Mouse (Mus musculus) liver, embryonic 12.5 days (tissue): ENCODE measurements around the gene Ccl5. TPM values are rescaled to one million over a fixed set of nuclear protein-coding genes. Genes with fewer than 3 reads are reported as not detected.
"Not testable (repeated sequence)": the region's sequence is repeated elsewhere in the genome, so short reads cannot be mapped to it uniquely, and the experiment has no call there.

Source experiments
- ATAC-seq: fragments of 200-750 bp; cut with Nextera tagmentation; 2 replicates; pipeline ENCODE4 v1.8.0; 2017; ENCODE audit warnings: moderate number of reproducible peaks, mild to moderate bottlenecking, moderate library complexity
- H3K27ac ChIP-seq: fragments of 300-500 bp; sonication (generic); 2 replicates; pipeline ENCODE4 v1.5.1; 2016; ENCODE audit warnings: mild to moderate bottlenecking
- H3K27me3 ChIP-seq: fragments of 300-500 bp; sonication (generic); replicated peaks from 2 replicates; pipeline ENCODE4 v1.6.1; 2016; ENCODE audit warnings: mild to moderate bottlenecking, moderate library complexity
- H3K36me3 ChIP-seq: fragments of 300-500 bp; sonication (generic); 2 replicates; pipeline ENCODE4 v1.6.1; 2016; ENCODE audit warnings: mild to moderate bottlenecking, moderate library complexity
- H3K4me1 ChIP-seq: fragments of 300-500 bp; sonication (generic); 2 replicates; pipeline ENCODE4 v1.6.1; 2016
- H3K4me2 ChIP-seq: fragments of 300-500 bp; sonication (generic); 2 replicates; pipeline ENCODE4 v1.6.1; 2016; ENCODE audit warnings: mild to moderate bottlenecking, moderate library complexity
- H3K4me3 ChIP-seq: fragments of 300-500 bp; sonication (generic); 2 replicates; pipeline ENCODE4 v1.5.1; 2016; ENCODE audit warnings: mild to moderate bottlenecking, moderate library complexity
- H3K9ac ChIP-seq: fragments of 300-500 bp; sonication (generic); 2 replicates; pipeline ENCODE4 v1.6.1; 2016; ENCODE audit warnings: mild to moderate bottlenecking, moderate library complexity
- H3K9me3 ChIP-seq: fragments of 300-500 bp; sonication (generic); replicated peaks from 2 replicates; pipeline ENCODE4 v1.6.1; 2016; ENCODE audit warnings: mild to moderate bottlenecking, moderate library complexity
- WGBS: fragments of 180-500 bp; shearing (Covaris S2); methylation state at CpG from one replicate; pipeline ENCODE4 v1.1.7; 2016; ENCODE audit not compliant: insufficient replicate concordance; 5-methylcytosine and 5-hydroxymethylcytosine counted together
- polyA plus RNA-seq: library from polyadenylated mRNA; unstranded; fragments of >200 nt; fragmentation: Nextera tagmentation; extraction: Ambion mirVana; gene quantifications from 2 replicates; pipeline ENCODE4 v1.2.1, GENCODE M21; 2016

The Ccl5 gene
- polyA plus RNA-seq, 1 experiment from 2014 or later = 0.33 TPM

DNA sequence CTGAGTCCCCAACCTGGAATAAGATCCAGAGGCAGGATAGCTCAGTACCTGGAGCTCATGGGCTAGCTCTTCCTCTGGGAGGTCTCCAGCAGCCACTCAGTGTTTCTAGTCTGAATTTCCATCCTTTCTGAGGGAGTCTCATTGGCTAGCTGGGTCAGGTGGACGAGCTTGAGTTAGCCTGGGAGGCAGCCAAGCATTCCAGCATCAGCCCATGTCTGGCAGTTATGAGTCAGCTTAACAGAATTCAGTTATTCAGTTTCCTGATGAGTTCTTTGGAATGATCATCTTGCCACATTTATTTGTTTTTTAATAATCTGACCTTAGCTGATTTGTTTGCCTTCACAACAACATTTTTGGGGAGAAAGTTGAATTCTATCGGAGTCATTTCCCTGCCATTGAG lies 33.4 kb upstream of the Ccl5 start:
- H3K27ac ChIP-seq = no peak overlapping the region
- H3K9me3 ChIP-seq = no peaks in the 10 kb centered on the region
- H3K9ac ChIP-seq = no peak overlapping the region
- ATAC-seq = no peak
- no peak overlapping the region for H3K4me3 ChIP-seq
- 46% methylated on average over 2 of the region's 2 CpGs for WGBS
- no peaks in the 10 kb centered on the region for H3K36me3 ChIP-seq
- H3K27me3 ChIP-seq = no peaks in the 10 kb centered on the region
- H3K4me1 ChIP-seq = no peaks in the 10 kb centered on the region
- H3K4me2 ChIP-seq = no peak overlapping the region

DNA sequence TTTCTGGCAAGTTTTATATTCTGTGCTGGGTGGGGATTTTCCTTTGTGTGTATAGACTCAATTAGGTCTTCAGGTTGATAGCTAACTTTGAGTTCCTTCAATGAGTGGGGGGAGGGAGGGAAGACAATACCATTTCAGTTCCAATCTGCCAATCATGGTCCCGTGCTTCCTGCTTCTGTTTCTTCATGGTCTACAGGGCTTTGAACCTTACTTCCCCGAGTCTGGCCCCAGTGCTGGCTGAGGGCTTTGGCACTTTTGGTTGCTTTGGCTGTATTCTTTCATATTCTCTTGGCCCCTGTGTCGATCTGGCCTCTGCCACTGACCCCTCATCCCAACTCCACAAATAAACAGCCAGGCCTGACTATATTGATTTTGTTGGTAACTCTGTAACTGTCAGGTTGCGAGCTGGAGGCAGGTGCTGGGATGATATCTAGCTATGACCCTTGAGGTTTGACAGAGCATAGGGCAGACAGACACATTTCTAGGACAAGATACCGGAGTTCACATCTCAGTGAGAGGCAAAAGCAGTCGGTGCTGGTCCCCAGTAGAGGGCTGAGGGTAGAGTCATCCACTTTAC lies 32.1 kb upstream of the Ccl5 start:
- H3K36me3 ChIP-seq = no peaks in the 10 kb centered on the region
- no peak overlapping the region for H3K4me2 ChIP-seq
- H3K4me1 ChIP-seq = no peaks in the 10 kb centered on the region
- no peaks in the 10 kb centered on the region for H3K9me3 ChIP-seq
- H3K4me3 ChIP-seq = no peak overlapping the region
- WGBS = 40% methylated on average over 6 of the region's 6 CpGs
- ATAC-seq = no peak
- H3K27me3 ChIP-seq = no peaks in the 10 kb centered on the region
- H3K9ac ChIP-seq = no peak overlapping the region
- no peak overlapping the region for H3K27ac ChIP-seq

DNA sequence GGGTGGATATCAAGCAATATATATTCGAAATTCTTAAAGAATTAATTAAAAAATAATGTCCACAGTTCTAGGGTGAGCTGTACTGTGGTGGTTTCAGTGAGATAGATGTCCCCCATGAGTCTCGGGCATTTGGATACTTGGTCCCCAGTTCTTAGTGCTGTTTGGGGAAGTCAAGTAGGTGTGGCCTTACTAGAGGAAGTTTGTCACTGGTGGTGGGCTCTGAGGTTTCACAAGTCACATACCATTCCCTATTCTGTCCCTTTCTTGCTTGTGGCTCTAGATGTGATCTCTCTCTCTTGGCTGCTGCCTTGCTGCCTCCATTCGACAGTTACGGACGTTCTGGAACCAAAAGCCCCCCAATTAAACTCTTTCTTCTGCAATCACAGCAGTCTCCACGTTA lies 30.1 kb upstream of the Ccl5 start:
- Histone ChIP-seq H3K4me3 (no peak overlapping the region), H3K4me2 (no peak overlapping the region), H3K9ac (no peak overlapping the region), H3K4me1 (no peaks in the 10 kb centered on the region), H3K27ac (no peak overlapping the region), H3K9me3 (no peaks in the 10 kb centered on the region), H3K27me3 (no peaks in the 10 kb centered on the region), H3K36me3 (no peaks in the 10 kb centered on the region)
- 34% methylated on average over 6 of the region's 6 CpGs for WGBS
- ATAC-seq = no peak

DNA sequence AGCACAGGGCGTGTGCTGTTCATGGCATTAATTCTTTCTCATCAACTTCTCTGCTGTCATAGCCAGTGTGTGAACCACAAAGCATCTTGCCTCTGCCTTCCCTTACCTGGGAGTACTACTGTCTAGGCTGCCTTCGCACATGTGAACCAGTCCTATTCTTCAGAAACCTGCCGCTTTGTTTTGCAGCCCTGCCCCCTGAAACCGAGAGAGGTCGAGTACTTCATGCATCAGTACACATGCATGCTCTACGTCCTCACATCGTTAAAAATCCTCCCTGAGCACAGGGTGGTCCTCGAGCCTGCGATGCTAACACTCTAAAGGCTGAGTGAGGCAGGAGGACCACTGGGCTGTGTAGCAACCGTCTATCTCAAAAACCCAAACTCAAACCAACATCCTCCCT lies 26.8 kb upstream of the Ccl5 start:
- WGBS = 70% methylated on average over 10 of the region's 10 CpGs
- H3K9ac ChIP-seq = no peak overlapping the region
- ATAC-seq = no peak
- H3K4me2 ChIP-seq = no peak overlapping the region
- H3K4me1 ChIP-seq = no peaks in the 10 kb centered on the region
- H3K36me3 ChIP-seq = no peaks in the 10 kb centered on the region
- no peak overlapping the region for H3K27ac ChIP-seq
- no peak overlapping the region for H3K4me3 ChIP-seq
- H3K9me3 ChIP-seq = no peaks in the 10 kb centered on the region
- no peaks in the 10 kb centered on the region for H3K27me3 ChIP-seq

DNA sequence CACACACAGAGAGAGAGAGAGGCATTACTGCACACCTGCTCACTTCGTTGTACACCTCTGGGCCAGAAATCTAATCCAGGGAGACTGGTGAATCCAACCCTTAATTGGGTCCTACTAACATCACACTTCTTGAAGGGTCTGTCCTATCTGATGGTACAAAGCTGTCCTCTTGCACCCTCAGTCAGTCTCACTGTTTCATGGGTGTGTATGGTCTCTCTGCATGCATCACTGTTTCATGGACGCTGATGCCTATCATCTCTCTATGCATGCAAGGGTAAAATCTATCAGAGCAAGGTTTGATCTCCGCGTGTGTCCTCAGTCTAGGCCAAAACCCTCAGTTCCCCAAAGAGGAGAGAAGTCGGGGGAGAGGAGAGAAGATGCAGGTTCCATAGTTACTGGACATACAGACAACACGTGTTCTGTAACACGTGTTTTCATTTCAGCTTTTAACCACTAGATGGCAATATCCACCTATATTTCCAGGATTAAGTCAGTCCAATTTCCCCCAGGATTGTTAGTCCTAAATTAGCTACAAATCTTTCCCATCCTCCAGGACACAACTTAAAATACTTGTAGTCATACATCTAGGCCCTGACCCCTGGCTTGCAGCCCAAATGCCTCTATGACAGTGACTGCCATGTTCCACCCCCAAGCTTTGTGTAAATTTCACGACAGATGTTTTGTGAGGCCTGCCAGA lies 25.9 kb upstream of the Ccl5 start:
- no peak overlapping the region for H3K9ac ChIP-seq
- H3K4me3 ChIP-seq = no peak overlapping the region
- H3K27me3 ChIP-seq = no peaks in the 10 kb centered on the region
- no peaks in the 10 kb centered on the region for H3K9me3 ChIP-seq
- 25% methylated on average over 8 of the region's 8 CpGs for WGBS
- no peaks in the 10 kb centered on the region for H3K36me3 ChIP-seq
- H3K4me2 ChIP-seq = no peak overlapping the region
- H3K27ac ChIP-seq = no peak overlapping the region
- no peaks in the 10 kb centered on the region for H3K4me1 ChIP-seq
- ATAC-seq = no peak

DNA sequence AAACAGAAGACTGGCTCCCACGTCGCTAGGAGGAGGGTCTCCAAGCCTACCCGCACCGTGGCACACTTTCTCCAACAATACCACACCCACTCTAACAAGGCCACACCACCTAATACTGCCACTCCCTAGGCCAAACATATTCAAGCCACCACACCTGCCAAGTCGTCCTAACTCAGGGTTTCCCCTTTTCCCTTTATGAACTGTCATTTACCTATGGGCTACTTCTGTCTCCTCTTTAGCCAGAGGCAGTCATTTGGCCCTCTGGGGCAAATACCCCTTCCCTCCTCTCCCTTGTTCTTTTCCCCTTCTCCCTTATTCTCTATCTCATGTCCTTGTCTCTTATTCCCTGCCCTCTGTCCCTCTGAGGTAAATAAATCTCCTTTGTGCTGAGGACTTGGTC lies 21.4 kb upstream of the Ccl5 start:
- 88% methylated on average over 5 of the region's 5 CpGs for WGBS
- no peaks in the 10 kb centered on the region for H3K36me3 ChIP-seq
- no peaks in the 10 kb centered on the region for H3K27me3 ChIP-seq
- H3K4me3 ChIP-seq = no peak overlapping the region
- no peak overlapping the region for H3K9ac ChIP-seq
- H3K4me2 ChIP-seq = no peak overlapping the region
- H3K4me1 ChIP-seq = no peaks in the 10 kb centered on the region
- no peaks in the 10 kb centered on the region for H3K9me3 ChIP-seq
- no peak for ATAC-seq
- H3K27ac ChIP-seq = no peak overlapping the region

DNA sequence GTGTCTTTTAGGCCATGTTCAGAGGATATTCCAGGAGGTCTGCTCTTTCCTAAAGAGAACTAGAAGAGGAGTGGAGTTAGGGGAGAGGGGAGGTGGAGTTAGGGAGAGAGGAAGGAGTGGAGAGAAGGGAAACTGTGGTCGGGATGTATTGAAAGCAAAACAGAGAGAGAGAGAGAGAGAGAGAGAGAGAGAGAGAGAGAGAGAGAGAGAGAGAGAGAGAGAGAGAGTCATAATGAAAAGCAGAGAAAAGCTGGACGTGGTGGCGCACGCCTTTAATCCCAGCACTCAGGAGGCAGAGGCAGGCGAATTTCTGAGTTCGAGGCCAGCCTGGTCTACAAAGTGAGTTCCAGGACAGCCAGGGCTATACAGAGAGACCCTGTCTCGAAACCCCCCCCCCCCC lies 20.7 kb upstream of the Ccl5 start:
- H3K27ac ChIP-seq, H3K4me1 ChIP-seq, H3K4me2 ChIP-seq, H3K9ac ChIP-seq, H3K27me3 ChIP-seq, H3K9me3 ChIP-seq, H3K4me3 ChIP-seq, ATAC-seq, H3K36me3 ChIP-seq: not testable (repeated sequence)
- 64% methylated on average over 7 of the region's 7 CpGs for WGBS

DNA sequence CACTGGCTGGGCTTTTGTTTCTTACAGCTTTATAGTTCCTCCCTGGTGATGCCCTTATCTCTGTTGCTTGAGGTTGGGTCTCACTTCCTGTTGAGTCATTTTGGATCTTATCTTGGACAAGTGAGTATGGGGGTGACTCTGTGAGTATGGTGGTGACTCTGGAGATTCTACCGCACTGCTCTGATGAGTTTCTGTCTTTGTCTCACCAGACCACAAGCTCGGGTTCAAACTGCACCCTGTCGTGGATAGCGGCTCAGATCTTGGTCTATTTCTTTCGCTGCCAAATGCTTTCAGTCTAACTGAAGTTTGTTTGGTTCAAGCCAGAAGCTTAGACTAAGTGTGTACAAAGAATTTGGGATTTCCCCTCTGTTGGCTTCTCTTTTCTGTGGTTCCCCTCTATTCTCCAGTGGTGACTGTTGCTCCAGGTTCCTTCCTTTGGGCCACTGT lies 19.9 kb upstream of the Ccl5 start:
- ATAC-seq = no peak
- Histone ChIP-seq H3K9me3 (no peaks in the 10 kb centered on the region), H3K36me3 (no peaks in the 10 kb centered on the region)

DNA sequence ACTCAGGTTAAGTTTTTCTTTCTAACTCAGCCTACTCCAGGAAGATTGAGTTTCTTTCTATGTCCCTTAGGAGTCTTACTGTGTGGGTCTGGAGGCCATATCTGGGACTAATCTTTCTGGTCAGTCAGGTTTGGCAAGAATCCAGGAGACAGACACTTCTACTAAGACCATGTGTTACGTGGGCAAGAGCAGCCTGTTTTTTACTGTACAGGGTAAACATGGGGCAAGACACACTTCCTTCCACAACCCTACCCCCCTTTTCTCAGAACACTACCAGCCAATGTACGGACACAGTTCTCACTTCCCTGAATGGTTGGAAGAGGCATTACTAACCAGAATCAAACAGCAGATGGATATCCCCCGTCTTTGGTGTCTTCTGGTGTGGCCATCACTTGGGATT lies 13.9 kb upstream of the Ccl5 start:
- Histone ChIP-seq H3K27ac (no peak overlapping the region), H3K4me2 (no peak overlapping the region), H3K9ac (no peak overlapping the region), H3K27me3 (no peaks in the 10 kb centered on the region), H3K9me3 (no peaks in the 10 kb centered on the region), H3K36me3 (no peaks in the 10 kb centered on the region), H3K4me1 (no peaks in the 10 kb centered on the region), H3K4me3 (no peak overlapping the region)
- no peak for ATAC-seq
- 48% methylated on average over 3 of the region's 3 CpGs for WGBS

More for the DNA sequence above, 19.9 kb upstream of the Ccl5 start:
- WGBS = 22% methylated on average over 5 of the region's 5 CpGs
- no peak overlapping the region for H3K4me3 ChIP-seq
- H3K4me2 ChIP-seq = no peak overlapping the region
- H3K4me1 ChIP-seq = no peaks in the 10 kb centered on the region
- H3K9ac ChIP-seq = no peak overlapping the region
- H3K27me3 ChIP-seq = no peaks in the 10 kb centered on the region
- H3K27ac ChIP-seq = no peak overlapping the region

DNA sequence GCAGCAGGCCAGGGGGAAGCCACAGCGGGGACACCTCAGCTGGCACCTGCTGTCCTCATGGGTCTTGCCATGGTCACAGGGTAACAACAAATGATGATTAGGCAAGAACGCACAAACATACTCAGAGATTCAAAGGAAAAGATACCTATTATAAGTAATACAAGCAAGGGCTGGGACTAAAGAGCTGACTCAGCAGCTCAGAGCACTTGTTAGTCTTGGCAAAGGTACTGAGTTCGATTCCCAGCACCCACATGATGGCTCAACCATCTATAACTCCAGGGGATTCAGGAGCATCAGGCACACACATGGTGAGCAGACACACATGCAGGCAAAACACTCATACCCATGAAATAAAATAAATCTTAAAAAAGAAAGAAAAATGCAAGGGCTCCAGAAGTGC lies 11.1 kb upstream of the Ccl5 start:
- WGBS = 63% methylated on average over 3 of the region's 3 CpGs
- ATAC-seq = no peak
- Histone ChIP-seq H3K9ac (no peak overlapping the region), H3K4me3 (no peak overlapping the region), H3K9me3 (no peaks in the 10 kb centered on the region), H3K4me1 (0 out of 2 replicates have a peak, but pooled peaks cover 6% of the 10 kb centered on the region), H3K27me3 (no peaks in the 10 kb centered on the region), H3K36me3 (no peaks in the 10 kb centered on the region), H3K4me2 (no peak overlapping the region), H3K27ac (no peak overlapping the region)

DNA sequence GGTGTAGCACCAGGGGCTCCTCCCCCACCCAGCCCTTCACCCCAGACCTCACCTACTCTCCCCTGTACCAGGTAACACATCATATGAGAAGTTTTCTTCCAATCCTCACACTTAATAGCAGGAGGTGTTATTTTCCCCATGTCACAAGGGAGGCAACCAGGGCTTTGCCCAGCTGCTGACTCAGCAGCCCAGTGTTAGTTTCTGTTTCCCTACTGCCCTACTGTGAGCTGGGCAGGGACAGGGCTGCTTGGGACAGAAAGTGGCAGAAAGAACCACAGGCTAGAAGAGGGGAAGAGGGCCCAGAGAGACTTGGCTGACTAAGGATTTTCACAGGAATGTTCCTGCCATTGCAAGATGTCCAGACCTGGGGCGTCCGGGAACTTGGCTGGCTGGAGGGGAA lies 10.6 kb upstream of the Ccl5 start:
- WGBS = 69% methylated on average over 2 of the region's 2 CpGs
- H3K9ac ChIP-seq = no peak overlapping the region
- no peak for ATAC-seq
- H3K4me3 ChIP-seq = no peak overlapping the region
- H3K27ac ChIP-seq = no peak overlapping the region
- no peaks in the 10 kb centered on the region for H3K9me3 ChIP-seq
- H3K4me2 ChIP-seq = no peak overlapping the region
- no peaks in the 10 kb centered on the region for H3K27me3 ChIP-seq
- H3K4me1 ChIP-seq = peaks cover 10% of the 10 kb centered on the region; the same call in 1 of the 2 replicates
- no peaks in the 10 kb centered on the region for H3K36me3 ChIP-seq

DNA sequence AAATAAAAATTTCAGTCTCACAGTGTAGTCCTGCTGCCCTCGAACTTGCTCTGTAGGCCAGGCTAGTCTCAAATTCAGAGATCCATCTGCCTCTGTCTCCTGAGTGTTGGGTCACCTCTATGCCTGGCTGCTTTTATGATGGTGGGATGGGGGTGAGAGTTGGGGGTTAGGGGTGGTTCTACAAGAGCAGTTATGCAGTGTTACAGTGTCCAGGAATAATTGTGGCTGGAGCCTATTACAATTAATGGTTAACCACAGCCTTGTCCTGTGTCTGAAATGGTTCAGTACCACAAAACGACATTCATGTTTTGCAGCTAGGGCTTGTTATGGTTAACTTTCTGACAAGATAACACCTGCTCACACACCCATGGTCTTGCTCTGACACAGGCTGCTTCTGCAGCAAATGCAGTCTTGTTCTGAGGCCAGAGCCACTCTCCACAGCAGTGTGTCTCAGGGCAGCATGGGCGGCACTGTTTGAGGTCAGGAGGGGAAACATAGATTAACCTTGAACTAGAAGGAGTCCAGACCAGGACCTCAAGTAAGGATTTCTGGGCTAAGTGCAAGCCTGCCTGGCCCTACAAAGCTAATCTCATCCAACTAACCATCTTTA lies 8.5 kb upstream of the Ccl5 start:
- no peaks in the 10 kb centered on the region for H3K9me3 ChIP-seq
- H3K36me3 ChIP-seq = no peaks in the 10 kb centered on the region
- ATAC-seq = no peak
- H3K27ac ChIP-seq = no peak overlapping the region
- WGBS = 43% methylated on average over 3 of the region's 3 CpGs
- H3K9ac ChIP-seq = no peak overlapping the region
- H3K27me3 ChIP-seq = no peaks in the 10 kb centered on the region
- no peak overlapping the region for H3K4me3 ChIP-seq
- H3K4me2 ChIP-seq = no peak overlapping the region
- H3K4me1 ChIP-seq = peaks cover 10% of the 10 kb centered on the region; the same call in 1 of the 2 replicates
